Mouse (Mus musculus) spleen, adult 2 months (tissue): Measurements from ENCODE around the gene Zfp239.

Experiments
- CTCF ChIP-seq: fragments of 200-500 bp; IDR thresholded peaks from 2 replicates; pipeline ENCODE4 v1.5.1; 2011; ENCODE audit warnings: mild to moderate bottlenecking, inconsistent platforms; ENCODE audit not compliant: insufficient read depth, insufficient read length, insufficient replicate concordance; ENCODE audit errors: extremely low read depth
- POLR2A ChIP-seq: fragments of 200-500 bp; IDR thresholded peaks from 2 replicates; pipeline ENCODE4 v1.6.1; 2011; ENCODE audit warnings: low read depth, low read length, inconsistent platforms

GRCm38 (mm10) chr6:117862465-117862864, 565 bp downstream of the Zfp239 start:
- TF ChIP-seq CTCF (no peak), POLR2A (no peak)
